Mouse (Mus musculus): ENCODE data around the gene Epc2. TPM values are rescaled to one million over a fixed set of nuclear protein-coding genes. Genes with fewer than 3 reads are reported as not detected.

The Epc2 gene
- polyA plus RNA-seq, 1 experiment: 2.8 TPM

- TF ChIP-seq GATA1 (IDR thresholded peaks at IDR 0.05; ENCODE audit: low read length): no peak
Observed at GRCm38 (mm10) chr2:49537147-49537546, 85.9 kb downstream of the Epc2 start.

GRCm38 (mm10) chr2:49538056-49538455 is 86.8 kb downstream of the Epc2 start:
- TF ChIP-seq GATA1 (IDR thresholded peaks at IDR 0.05; ENCODE audit: low read length): no peak

DNA sequence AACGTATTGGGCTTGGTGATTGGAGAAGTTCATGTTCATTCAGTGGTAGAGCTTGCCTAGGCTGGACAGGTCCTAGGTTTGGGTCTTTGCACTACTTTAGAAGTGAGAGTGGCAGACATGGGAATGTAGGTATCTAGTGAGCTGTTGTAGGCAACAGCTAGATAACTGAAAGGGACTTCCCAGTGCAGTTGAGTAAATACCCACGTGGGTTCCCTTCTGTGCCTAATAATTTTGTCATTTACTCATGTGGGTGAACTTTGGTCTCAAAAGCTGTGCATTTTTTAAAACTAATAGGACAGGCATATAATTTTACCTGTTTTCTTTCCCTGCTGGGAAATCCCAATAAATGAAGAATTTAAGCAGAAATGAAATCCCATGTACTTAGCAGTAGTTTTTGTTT is 88.5 kb downstream of the Epc2 start:
- no peak for TF ChIP-seq GATA1 (IDR thresholded peaks at IDR 0.05; ENCODE audit: low read length)

- TF ChIP-seq GATA1 (IDR thresholded peaks at IDR 0.05; ENCODE audit: low read length): no peak
Observed at GRCm38 (mm10) chr2:49547813-49548212, 96.5 kb downstream of the Epc2 start.

- TF ChIP-seq GATA1 (IDR thresholded peaks at IDR 0.05; ENCODE audit: low read length): no peak
Observed at GRCm38 (mm10) chr2:49548492-49548891, 97.2 kb downstream of the Epc2 start.

DNA sequence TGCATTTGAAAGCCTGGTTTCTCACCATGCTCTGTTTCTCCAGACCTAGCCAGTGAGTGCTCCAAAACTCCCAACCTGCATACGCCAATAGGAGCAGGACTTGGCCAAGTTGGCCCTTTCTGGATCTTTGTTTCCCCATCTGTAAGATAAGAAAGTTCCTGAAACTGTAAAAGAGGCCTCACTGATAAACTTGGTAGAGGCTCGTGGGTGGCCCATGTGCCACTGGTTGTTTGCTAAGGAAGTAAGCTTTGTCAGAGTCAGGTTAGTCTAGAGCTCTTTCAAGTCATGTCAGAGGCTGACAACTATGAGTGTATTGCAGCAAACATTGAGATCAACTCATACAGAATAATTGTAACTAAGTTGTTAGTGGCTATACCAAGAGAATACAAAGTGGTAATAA is 101.8 kb downstream of the Epc2 start:
- TF ChIP-seq GATA1 (IDR thresholded peaks at IDR 0.05; ENCODE audit: low read length): no peak

DNA sequence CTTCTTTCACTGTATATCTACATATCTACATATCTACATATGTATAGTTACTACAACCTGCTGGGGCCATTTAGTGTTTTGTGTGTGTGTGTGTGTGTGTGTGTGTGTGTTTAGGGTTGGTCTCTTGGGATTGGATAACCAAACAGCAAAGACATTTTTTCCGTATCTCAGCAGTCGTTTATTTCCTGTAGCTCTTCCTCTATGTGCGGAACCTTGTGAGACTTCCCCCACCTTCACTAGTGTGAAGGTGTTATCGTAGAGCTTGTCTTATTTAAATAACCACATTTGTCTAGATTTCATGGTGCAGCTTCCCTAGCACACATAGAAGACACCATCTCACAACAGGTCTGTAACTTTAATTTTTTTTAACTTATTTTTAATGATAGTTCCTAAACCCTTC is 106.1 kb downstream of the Epc2 start:
- no peak for TF ChIP-seq GATA1 (IDR thresholded peaks at IDR 0.05; ENCODE audit: low read length)

DNA sequence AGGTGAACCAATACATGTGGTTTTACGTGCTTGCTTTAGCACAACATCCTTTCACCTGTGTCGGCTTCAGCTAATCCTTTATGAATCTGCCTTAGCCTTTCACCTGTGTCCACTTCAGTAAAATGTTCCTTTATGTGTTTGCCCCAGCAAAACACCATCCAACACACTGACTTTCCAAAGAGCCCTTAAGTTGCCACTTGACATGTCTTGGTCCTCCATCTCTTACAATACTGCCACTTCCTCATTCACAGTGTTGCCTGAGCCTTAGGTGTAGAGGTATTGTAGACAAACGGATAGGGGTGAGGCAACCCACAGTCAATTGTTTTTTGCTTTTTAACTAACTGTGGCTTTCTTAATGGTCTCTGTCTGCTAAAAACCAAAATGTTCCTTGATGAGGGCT is 107.1 kb downstream of the Epc2 start:
- TF ChIP-seq GATA1 (IDR thresholded peaks at IDR 0.05; ENCODE audit: low read length): no peak

DNA sequence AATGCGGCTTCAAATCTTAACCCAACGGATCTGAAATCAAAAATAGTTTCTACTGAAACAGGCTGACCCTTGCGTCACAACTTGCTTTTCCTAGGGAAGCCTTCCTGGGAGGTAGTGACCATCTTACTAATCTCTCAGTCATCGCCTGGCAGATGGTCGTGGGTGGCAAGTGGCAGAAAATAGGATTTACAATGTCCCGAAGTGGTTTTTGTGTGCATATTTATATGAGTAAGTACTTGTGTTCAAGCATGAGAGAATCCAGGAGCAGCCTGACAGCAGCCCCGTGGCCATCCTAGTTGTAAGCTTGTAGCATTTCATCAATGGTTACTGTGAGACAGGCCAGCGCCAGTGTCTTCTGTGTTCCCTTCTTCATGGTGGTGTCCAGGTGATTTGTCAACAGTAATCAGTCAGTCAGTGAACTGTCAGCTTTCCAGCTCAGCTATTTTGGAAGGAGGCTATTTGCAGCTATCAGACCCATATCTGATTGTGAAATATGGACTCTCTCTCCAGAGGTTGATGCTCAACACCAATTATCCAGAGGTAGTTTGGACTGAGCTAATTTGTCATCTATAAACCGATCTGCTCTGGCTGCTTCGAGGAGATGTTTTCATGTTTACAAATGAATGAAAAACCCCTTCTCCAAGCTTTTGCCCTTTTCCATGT is 111.5 kb downstream of the Epc2 start:
- TF ChIP-seq GATA1 (IDR thresholded peaks at IDR 0.05; ENCODE audit: low read length): no peak

DNA sequence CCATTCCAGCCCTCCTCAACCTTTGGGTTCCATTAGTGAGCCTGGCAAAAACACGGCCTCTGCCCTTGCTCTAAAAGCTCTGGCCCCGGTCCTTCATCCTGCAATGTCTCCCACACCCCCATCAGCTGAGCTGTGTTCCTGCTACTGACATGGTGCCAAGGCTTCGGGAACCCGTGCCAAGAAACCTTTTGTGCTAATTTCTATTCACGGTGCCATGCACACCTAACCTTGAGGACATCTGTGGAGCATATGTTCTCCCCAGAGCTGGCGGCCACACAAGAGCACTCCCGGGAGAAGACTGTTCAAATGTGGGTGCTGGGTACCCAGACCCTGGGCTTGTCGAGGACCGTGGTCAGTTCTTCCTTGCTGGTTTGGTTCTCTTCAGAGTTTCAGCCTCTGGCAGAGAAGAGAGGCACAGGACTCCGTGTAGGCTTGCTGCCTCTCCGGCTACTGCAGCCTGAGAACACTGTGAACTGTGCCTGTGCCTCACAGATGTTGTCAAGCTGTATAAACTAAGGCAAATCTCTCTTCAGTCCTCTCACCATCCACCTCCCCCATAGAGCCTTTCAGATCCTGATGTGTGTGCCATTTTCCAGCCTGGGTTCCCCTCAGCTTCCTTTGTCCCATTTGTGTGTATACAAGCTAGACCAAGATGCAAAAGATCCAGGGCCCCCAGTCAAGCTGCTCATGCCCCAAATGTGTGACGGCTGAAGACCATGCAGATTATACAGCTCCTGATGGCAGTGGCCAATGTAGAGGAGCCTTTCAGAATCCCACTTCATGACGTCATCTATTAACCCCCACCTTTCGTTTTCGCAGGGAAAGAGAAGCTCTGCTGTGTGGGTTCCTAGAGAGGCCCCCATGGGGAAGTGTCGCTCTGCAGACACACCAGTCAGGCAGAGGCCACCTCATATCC is 118.8 kb downstream of the Epc2 start:
- TF ChIP-seq GATA1 (IDR thresholded peaks at IDR 0.05; ENCODE audit: low read length): no peak

DNA sequence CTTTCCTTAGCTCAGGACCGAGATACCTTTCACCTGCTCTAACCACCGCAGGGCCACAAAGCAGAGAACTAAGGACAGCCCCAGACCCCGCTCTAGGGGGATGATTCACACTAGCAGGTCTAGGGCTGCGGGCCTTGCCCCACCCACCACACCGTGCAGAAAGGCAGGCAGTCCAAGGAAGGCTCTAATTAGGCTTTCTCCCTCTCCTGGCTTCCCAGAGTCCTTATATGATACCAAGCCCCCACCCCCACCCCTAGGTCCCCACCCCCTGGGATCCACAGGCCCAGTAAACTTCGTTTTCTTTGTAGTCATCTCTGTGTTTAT is 119.5 kb downstream of the Epc2 start:
- TF ChIP-seq GATA1 (IDR thresholded peaks at IDR 0.05; ENCODE audit: low read length): no peak

DNA sequence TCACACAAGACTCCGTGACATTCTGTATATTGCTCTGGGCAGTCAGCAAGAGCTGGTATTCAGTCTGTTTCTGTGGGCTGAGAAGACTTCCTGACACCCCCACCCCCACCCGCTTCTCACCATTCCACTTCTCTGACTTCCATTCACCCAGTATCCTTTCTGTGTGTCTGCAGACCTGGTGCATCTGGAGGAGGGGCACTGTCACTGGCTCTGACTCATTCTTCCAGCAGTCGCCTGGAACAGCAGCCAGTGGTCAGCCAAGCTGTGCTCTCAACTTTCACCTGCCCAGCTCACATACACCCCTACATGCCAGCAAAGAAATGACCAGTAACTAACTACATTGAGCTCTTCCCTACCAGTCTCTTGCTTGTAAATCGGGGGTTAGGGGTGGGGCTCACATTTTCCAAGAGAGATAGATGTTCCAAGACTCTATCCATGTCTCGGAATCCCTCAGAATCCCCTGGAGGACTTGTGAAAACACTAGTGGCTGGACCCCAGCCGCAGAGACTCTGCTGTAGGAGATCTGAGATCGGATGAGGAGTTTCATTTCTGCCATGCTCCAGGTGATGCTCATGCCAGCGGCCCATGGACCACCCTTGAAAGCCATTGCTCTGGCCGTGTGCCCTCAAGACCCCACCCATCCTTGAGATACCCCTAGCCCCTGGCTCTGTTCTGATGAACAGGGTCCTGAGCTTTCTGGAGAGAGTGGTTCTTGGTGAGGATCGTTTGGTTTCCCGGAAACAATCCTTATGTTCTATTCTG is 120.1 kb downstream of the Epc2 start:
- TF ChIP-seq GATA1 (IDR thresholded peaks at IDR 0.05; ENCODE audit: low read length): no peak

DNA sequence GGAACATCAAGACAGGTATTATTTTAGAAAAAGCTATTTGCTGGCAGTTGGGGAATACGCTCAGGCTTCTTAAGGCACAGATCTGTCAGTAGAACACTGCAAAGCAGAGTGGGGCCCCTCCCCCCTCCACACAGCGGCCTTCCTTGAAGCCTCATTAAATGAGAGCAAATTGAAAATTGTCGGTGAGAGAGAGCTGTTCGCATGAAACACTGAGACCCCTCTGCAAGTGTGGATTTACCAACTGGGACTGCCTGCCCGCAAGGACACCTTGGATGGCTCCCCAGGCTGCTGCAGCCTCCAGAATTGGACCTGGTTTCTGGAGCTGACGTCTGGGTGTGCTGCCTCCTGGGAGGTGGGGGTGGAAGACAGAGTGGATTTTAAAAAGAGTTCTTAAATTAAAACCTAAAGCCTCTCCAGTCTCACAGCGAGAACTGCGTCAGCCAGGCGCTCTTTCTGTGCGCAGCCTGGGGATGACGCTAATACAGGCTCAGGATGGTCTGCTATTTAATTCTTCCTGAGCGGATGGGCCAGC is 120.9 kb downstream of the Epc2 start:
- no peak for TF ChIP-seq GATA1 (IDR thresholded peaks at IDR 0.05; ENCODE audit: low read length)

DNA sequence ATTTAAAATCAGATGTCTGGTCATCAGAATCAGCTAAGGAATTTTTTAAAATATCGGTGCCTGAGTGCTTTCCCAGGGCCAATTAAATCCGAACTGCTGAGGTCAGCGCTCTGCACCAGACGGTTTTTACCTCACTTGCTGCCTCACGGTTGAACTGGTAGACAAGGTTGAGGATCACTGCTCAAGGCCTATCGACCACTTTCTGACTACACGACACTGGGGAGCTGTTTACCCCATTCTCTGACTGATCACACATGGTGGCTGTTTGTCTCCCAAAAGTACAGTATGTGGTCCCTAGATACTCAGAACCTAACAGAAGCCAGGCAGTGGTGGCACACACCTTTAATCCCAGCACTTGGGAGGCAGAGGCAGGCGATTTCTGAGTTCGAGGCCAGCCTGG is 121.4 kb downstream of the Epc2 start:
- TF ChIP-seq GATA1 (IDR thresholded peaks at IDR 0.05; ENCODE audit: low read length): no peak

- no peak for TF ChIP-seq GATA1 (IDR thresholded peaks at IDR 0.05; ENCODE audit: low read length)
Observed at GRCm38 (mm10) chr2:49573282-49573681, 122.0 kb downstream of the Epc2 start.

DNA sequence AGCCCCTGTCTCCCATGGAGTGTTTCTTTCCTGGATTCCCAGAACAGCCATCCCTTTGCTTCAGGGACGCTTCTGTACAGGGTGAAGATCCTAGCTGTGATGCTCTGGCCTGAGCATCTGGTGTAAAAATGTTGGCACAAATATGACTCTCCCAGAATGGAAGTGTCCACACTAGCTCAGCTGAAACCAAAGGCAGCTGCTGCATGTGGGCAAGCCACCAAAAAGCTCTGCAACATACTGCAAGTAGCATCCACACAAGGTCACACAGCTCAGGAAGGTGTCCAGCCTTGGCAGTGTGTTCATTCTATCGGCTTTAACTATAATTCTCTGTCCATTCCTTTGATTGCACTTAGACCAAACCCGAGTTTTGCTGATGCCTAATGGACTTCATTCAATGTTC is 129.3 kb downstream of the Epc2 start:
- TF ChIP-seq GATA1 (IDR thresholded peaks at IDR 0.05; ENCODE audit: low read length): no peak

Data from G1E-ER4 (cell line).